Mouse (Mus musculus) stomach, embryonic 15.5 days (tissue): ENCODE data around the gene Pacs2. TPM values are rescaled to one million over a fixed set of nuclear protein-coding genes. Genes with fewer than 3 reads are reported as not detected.

Source experiments
- ATAC-seq: fragments of 200-750 bp; cut with Nextera tagmentation; 2 replicates; pipeline ENCODE4 v1.8.0; 2017; ENCODE audit warnings: low read depth, moderate number of reproducible peaks, moderate TSS enrichment; ENCODE audit not compliant: insufficient read depth, low FRiP score
- H3K27ac ChIP-seq: fragments of 300-500 bp; sonication (generic); 2 replicates; pipeline ENCODE4 v1.5.1; 2015; ENCODE audit warnings: mild to moderate bottlenecking, inconsistent platforms
- H3K27me3 ChIP-seq: fragments of 300-500 bp; sonication (generic); replicated peaks from 2 replicates; pipeline ENCODE4 v1.6.1; 2015; ENCODE audit warnings: inconsistent platforms
- H3K36me3 ChIP-seq: fragments of 300-500 bp; sonication (generic); 2 replicates; pipeline ENCODE4 v1.6.1; 2015; ENCODE audit warnings: inconsistent platforms
- H3K4me1 ChIP-seq: fragments of 300-500 bp; sonication (generic); 2 replicates; pipeline ENCODE4 v1.6.1; 2015; ENCODE audit warnings: inconsistent platforms
- H3K4me2 ChIP-seq: fragments of 300-500 bp; sonication (generic); 2 replicates; pipeline ENCODE4 v1.6.1; 2015; ENCODE audit warnings: mild to moderate bottlenecking, inconsistent platforms
- H3K4me3 ChIP-seq: fragments of 300-500 bp; sonication (generic); replicated peaks from 2 replicates; pipeline ENCODE4 v1.5.1; 2015; ENCODE audit warnings: inconsistent platforms
- H3K9ac ChIP-seq: fragments of 300-500 bp; sonication (generic); 2 replicates; pipeline ENCODE4 v1.6.1; 2015; ENCODE audit warnings: inconsistent platforms
- H3K9me3 ChIP-seq: fragments of 300-500 bp; sonication (generic); 2 replicates; pipeline ENCODE4 v1.6.1; 2016; ENCODE audit warnings: inconsistent platforms
- WGBS: fragments of 180-500 bp; shearing (Covaris S2); methylation state at CpG from one replicate; pipeline ENCODE4 v1.1.7; 2015; 5-methylcytosine and 5-hydroxymethylcytosine counted together
- microRNA-seq: library from miRNA; unstranded; fragments of <30 nt; microRNA quantifications from one replicate; pipeline ENCODE4, GENCODE M21; 2016
- polyA plus RNA-seq: library from polyadenylated mRNA; unstranded; fragments of >200 nt; fragmentation: Nextera tagmentation; extraction: Ambion mirVana; gene quantifications from 2 replicates; pipeline ENCODE4 v1.2.1, GENCODE M21; 2015

Pacs2 gene
- polyA plus RNA-seq, 1 experiment from 2014 or later: 12.1 TPM

DNA sequence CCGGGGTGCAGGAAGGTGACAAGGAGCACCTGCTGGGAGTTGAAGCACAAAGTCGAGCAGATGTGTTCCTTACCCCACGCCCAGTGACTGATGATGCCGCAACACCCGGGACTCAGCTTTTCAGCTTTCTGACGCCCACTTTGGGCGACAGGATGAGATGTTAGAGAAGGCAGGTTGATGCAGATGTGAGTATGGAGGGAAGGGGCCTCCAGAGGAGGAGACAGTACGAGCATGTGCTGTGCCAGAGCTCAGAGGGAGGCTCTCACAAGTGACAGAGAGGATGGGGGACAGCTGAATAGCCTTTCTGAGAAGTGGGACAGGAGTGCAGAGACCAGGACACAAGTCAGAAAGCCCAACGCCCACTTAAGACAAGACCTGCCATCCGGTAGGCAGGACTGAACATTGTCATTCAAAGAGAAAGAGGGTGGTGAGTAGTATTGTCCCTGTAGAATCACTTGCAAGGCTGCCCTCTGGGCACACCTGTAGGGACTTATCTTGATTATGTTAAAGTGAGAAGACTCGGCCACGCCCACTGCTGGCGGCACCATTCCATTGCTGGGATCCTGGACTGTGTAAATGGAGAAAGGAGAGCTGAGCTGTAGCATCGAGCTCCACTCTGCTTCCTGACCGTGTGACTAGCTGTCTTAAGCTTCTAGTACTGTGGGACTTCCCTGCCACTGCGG, 100.7 kb downstream of the Pacs2 start:
- Histone ChIP-seq H3K4me3 (no peak overlapping the region), H3K27ac (no peak overlapping the region), H3K4me1 (no peaks in the 10 kb centered on the region), H3K4me2 (no peak overlapping the region), H3K9ac (no peak overlapping the region), H3K27me3 (no peaks in the 10 kb centered on the region), H3K36me3 (peaks cover 20% of the 10 kb centered on the region), H3K9me3 (no peaks in the 10 kb centered on the region)
- 70% methylated on average over 16 of the region's 16 CpGs for WGBS
- no peak for ATAC-seq

DNA sequence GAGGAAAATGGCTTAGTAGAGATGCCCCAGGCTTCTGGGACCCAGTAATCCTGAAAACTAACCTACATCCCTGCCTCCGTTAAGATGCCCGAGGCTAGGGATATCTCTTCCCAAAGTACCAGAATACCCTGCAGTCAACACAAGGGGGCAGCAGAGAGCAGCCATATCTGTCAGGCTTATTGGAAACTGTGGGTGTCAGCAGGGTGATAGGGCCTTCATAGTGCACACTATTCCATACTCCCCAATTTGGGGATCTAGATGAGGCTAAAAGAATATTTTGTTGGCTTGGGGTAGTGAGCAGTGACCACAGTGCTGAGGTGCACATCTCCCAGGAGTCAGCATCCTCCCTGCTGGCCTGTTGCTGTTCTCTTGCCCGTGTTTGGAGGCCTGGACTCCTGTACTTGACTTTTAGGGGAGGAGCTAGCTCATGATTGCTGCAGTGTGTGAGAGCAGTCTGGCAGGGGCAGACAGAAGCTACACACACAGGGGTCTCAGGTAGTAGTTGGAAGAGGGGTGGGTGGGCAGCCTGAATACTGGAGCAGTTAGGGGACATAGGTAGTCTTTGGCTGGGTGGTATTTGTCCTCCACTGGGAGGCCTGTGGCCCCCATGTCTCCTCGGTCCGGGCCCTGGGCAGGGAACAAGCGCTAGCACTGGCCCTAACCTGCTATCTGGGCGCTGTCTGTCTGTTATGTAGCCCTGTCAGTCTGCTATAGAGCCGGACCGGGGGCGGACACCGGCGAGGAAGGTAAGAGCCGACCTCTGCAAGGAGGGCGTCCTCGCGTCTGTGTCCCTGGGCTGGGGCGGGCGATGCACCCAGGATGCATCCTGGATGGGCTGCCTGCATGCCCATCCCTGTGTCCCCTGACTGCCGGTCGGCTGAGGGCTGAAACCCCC, 105.5 kb downstream of the Pacs2 start:
- no peaks in the 10 kb centered on the region for H3K4me1 ChIP-seq
- H3K9me3 ChIP-seq: no peaks in the 10 kb centered on the region
- H3K27me3 ChIP-seq: no peaks in the 10 kb centered on the region
- WGBS: 84% methylated on average over 20 of the region's 20 CpGs
- H3K36me3 ChIP-seq: peaks cover 48% of the 10 kb centered on the region
- H3K4me3 ChIP-seq: no peak overlapping the region
- no peak overlapping the region for H3K9ac ChIP-seq
- H3K4me2 ChIP-seq: no peak overlapping the region
- ATAC-seq: peak; percentile 37; the same call in 1 of the 2 replicates
- H3K27ac ChIP-seq: no peak overlapping the region

Small RNAs within 50 kb of the gene (microRNA-seq; reads per million reads assigned to microRNA genes)
- not detected for gene Gm44471

Other genes starting within 250 kb of the Pacs2 start
- 3.8 and 4.7 TPM in 2 replicates for gene Ahnak2, start 211.9 kb upstream of the Pacs2 start, polyA plus RNA-seq
- 6.1 and 7.0 TPM in 2 replicates for gene Clba1, start 205.6 kb upstream of the Pacs2 start, polyA plus RNA-seq
- 97.0 and 100 TPM in 2 replicates for gene Cdca4, start 185.1 kb upstream of the Pacs2 start, polyA plus RNA-seq
- gene Gpr132, start 146.3 kb upstream of the Pacs2 start, polyA plus RNA-seq: 0.33 and 0.41 TPM in 2 replicates
- gene Jag2, start 84.7 kb upstream of the Pacs2 start, polyA plus RNA-seq: 6.0 and 7.0 TPM in 2 replicates
- 88.1 and 95.0 TPM in 2 replicates for gene Nudt14, start 72.4 kb upstream of the Pacs2 start, polyA plus RNA-seq
- gene Btbd6, start 38.0 kb upstream of the Pacs2 start, polyA plus RNA-seq: 21.9 and 22.2 TPM in 2 replicates
- 55.9 and 59.7 TPM in 2 replicates for gene Brf1, start 13.8 kb upstream of the Pacs2 start, polyA plus RNA-seq
- not detected in 2 replicates for gene Tex22, start 60.0 kb downstream of the Pacs2 start, polyA plus RNA-seq
- 11.2 and 12.2 TPM in 2 replicates for gene Mta1, start 83.8 kb downstream of the Pacs2 start, polyA plus RNA-seq
- gene Crip2, start 125.7 kb downstream of the Pacs2 start, polyA plus RNA-seq: 125 and 130 TPM in 2 replicates
- gene Crip1, start 131.8 kb downstream of the Pacs2 start, polyA plus RNA-seq: 312 and 313 TPM in 2 replicates
- gene Tedc1, start 141.9 kb downstream of the Pacs2 start, polyA plus RNA-seq: 26.0 and 32.1 TPM in 2 replicates
- 8.4 and 10.5 TPM in 2 replicates for gene Tmem121, start 171.4 kb downstream of the Pacs2 start, polyA plus RNA-seq